Mouse (Mus musculus): ENCODE data around the gene Depdc5. TPM values are rescaled to one million over a fixed set of nuclear protein-coding genes. Genes with fewer than 3 reads are reported as not detected.

The Depdc5 gene
- polyA plus RNA-seq, 1 experiment from 2014 or later, result 6.9 TPM

DNA sequence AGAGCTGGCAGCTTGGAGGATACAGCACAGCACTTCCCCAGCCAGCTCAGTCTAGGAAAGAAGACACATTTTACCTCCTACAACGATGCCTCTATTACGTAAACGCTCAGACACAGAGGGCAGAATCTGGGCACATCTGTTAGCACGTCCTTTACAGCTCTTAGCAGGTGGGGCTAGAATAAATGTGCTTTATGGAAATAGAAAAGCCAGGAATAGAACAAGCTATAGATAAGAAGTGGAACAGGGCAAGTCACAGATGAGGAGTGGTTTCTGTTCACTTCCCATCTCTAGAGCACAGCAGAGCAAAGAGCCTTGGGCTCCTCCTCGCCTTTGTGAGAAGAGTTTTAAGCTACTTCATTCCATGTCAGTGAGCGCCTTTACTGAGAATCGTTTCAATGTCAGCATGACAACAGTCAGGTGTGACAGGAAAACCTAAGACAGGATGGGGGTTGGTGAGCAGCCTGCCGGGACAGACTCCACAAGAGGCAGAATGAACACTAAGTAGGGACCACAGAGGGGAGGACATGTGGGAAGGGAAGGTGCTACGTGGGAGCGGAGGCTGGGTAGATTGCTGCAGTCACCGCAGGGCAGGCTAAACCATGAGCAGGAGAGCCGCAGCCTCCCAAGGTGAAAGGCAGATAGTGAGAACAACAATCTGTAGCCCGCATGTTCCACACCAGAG, 126.6 kb downstream of the Depdc5 start:
- no peak overlapping the region for H3K27ac ChIP-seq (ENCODE audit: low read depth, low read length)
- TF ChIP-seq CTCF (IDR thresholded peaks at IDR 0.05; ENCODE audit: low read depth), result no peak
- no peak overlapping the region for H3K4me3 ChIP-seq (ENCODE audit: low read depth, low read length)
- 0 out of 2 replicates have a peak, but pooled peaks cover 13% of the 10 kb centered on the region for H3K36me3 ChIP-seq (ENCODE audit: control insufficient read depth, insufficient read depth)
- no peak overlapping the region for H3K4me2 ChIP-seq (replicated peaks; ENCODE audit: low read depth)
- ATAC-seq, result no peak
- no peak overlapping the region for H3K9ac ChIP-seq (ENCODE audit: low read depth, low read length)
- no peaks in the 10 kb centered on the region for H3K4me1 ChIP-seq (replicated peaks; ENCODE audit: control insufficient read depth, insufficient read depth, low read length)
- H3K9me3 ChIP-seq (ENCODE audit: control insufficient read depth), result no peaks in the 10 kb centered on the region
- 61% methylated on average over 13 of the region's 13 CpGs for WGBS
- no peaks in the 10 kb centered on the region for H3K27me3 ChIP-seq (replicated peaks; ENCODE audit: control insufficient read depth, insufficient read depth, low read length)

DNA sequence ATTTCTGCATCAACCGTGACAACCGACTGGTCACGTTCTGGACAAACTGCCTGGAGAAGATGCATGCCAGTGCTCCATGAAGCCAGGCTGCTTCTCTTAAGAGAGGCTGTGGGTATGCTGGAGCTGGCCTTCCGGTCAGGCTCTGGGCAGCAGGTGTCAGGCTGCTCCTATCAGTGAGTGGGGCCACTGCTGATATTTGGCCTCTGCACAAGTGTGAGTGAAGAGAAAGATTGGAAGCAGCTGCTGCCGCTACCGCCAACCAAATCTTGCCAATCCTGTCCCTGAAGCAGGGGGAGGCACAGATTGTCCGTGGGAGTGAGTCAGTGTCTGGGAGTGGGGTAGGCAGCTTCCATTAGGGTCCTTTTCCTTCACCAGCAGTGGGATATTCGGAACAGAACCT, 127.7 kb downstream of the Depdc5 start:
- Histone ChIP-seq H3K27me3 (replicated peaks; ENCODE audit: control insufficient read depth, insufficient read depth, low read length) (no peaks in the 10 kb centered on the region), H3K27ac (ENCODE audit: low read depth, low read length) (no peak overlapping the region), H3K9ac (ENCODE audit: low read depth, low read length) (no peak overlapping the region), H3K4me2 (replicated peaks; ENCODE audit: low read depth) (no peak overlapping the region), H3K9me3 (ENCODE audit: control insufficient read depth) (no peaks in the 10 kb centered on the region), H3K36me3 (ENCODE audit: control insufficient read depth, insufficient read depth) (0 out of 2 replicates have a peak, but pooled peaks cover 8% of the 10 kb centered on the region), H3K4me1 (replicated peaks; ENCODE audit: control insufficient read depth, insufficient read depth, low read length) (no peaks in the 10 kb centered on the region), H3K4me3 (ENCODE audit: low read depth, low read length) (no peak overlapping the region)
- WGBS, result 69% methylated on average over 8 of the region's 8 CpGs
- no peak for ATAC-seq
- peak; percentile 43 for TF ChIP-seq CTCF (IDR thresholded peaks at IDR 0.05; ENCODE audit: low read depth)

DNA sequence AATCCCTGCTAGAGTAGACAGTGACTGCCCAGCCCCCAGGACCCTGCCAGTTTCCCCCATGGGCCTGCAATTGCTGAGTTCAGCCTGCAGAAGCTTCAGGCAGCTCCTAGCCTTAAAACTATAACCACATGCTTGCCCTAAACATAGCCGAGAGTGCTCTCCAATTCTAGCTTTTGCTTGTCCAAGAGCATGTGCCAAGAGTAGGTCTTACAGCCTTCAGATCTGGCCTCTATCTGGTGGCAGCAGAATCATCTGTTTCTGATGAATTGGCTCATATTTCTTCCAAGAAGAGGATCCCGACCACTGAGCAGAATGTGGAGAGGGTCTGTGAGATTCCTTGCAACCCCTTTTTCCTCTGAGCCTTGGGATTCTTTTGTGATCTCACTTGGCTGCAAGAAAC, 131.0 kb downstream of the Depdc5 start:
- Histone ChIP-seq H3K27me3 (replicated peaks; ENCODE audit: control insufficient read depth, insufficient read depth, low read length) (no peaks in the 10 kb centered on the region), H3K9ac (ENCODE audit: low read depth, low read length) (no peak overlapping the region), H3K9me3 (ENCODE audit: control insufficient read depth) (no peaks in the 10 kb centered on the region), H3K36me3 (ENCODE audit: control insufficient read depth, insufficient read depth) (no peaks in the 10 kb centered on the region), H3K27ac (ENCODE audit: low read depth, low read length) (no peak overlapping the region), H3K4me2 (replicated peaks; ENCODE audit: low read depth) (no peak overlapping the region), H3K4me1 (replicated peaks; ENCODE audit: control insufficient read depth, insufficient read depth, low read length) (peaks cover 3% of the 10 kb centered on the region; the same call in 1 of the 2 replicates), H3K4me3 (ENCODE audit: low read depth, low read length) (no peak overlapping the region)
- TF ChIP-seq CTCF (IDR thresholded peaks at IDR 0.05; ENCODE audit: low read depth), result no peak
- no peak for ATAC-seq
- 56% methylated on average over 2 of the region's 2 CpGs for WGBS

DNA sequence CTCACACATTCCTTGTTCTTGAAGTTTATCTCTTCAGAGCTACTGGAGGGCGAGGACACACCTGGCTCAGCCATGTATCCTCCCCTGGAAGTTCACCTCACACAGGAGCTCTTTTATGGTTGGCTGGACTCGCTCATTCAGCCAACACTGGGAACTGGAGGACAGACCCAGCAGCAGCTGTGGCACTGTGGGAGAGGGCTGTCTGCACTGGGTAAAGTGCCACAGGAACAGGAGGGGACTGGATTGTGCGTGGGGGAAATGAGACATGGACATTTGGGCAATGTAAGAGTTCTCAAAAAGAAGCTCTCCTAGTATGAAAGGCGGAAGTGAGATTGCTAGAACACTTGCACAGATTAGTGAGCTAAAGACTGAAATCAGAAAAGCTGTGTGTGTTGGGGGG, 132.3 kb downstream of the Depdc5 start:
- no peak overlapping the region for H3K27ac ChIP-seq (ENCODE audit: low read depth, low read length)
- no peak overlapping the region for H3K4me3 ChIP-seq (ENCODE audit: low read depth, low read length)
- H3K9ac ChIP-seq (ENCODE audit: low read depth, low read length), result no peak overlapping the region
- no peaks in the 10 kb centered on the region for H3K36me3 ChIP-seq (ENCODE audit: control insufficient read depth, insufficient read depth)
- TF ChIP-seq CTCF (IDR thresholded peaks at IDR 0.05; ENCODE audit: low read depth), result no peak
- H3K4me2 ChIP-seq (replicated peaks; ENCODE audit: low read depth), result no peak overlapping the region
- 60% methylated on average over 4 of the region's 4 CpGs for WGBS
- H3K4me1 ChIP-seq (replicated peaks; ENCODE audit: control insufficient read depth, insufficient read depth, low read length), result peaks cover 3% of the 10 kb centered on the region; the same call in 1 of the 2 replicates
- no peak for ATAC-seq
- no peaks in the 10 kb centered on the region for H3K9me3 ChIP-seq (ENCODE audit: control insufficient read depth)
- H3K27me3 ChIP-seq (replicated peaks; ENCODE audit: control insufficient read depth, insufficient read depth, low read length), result no peaks in the 10 kb centered on the region

DNA sequence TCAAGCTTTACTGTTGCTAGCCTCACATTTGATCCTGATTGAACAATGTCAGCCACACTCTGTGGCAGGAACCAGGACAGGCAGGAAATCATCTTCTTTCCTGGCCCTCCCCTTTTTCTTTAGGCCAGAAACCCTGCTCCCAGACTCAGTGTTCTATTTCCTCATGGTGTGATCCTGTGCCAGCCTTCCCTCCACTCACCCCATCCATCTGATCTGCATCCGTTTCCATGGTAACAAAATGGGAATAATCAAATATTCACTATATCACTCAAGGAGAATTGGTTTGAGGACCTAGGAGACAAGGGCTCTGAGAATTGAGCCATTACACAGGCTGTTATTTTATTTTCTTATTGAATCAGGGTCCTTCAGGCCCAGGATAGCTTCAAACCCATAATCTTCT, 133.1 kb downstream of the Depdc5 start:
- Histone ChIP-seq H3K9ac (ENCODE audit: low read depth, low read length) (no peak overlapping the region), H3K27ac (ENCODE audit: low read depth, low read length) (no peak overlapping the region), H3K4me2 (replicated peaks; ENCODE audit: low read depth) (no peak overlapping the region), H3K4me3 (ENCODE audit: low read depth, low read length) (no peak overlapping the region), H3K4me1 (replicated peaks; ENCODE audit: control insufficient read depth, insufficient read depth, low read length) (peaks cover 3% of the 10 kb centered on the region; the same call in 1 of the 2 replicates), H3K9me3 (ENCODE audit: control insufficient read depth) (no peaks in the 10 kb centered on the region), H3K36me3 (ENCODE audit: control insufficient read depth, insufficient read depth) (no peaks in the 10 kb centered on the region), H3K27me3 (replicated peaks; ENCODE audit: control insufficient read depth, insufficient read depth, low read length) (no peaks in the 10 kb centered on the region)
- TF ChIP-seq CTCF (IDR thresholded peaks at IDR 0.05; ENCODE audit: low read depth), result no peak
- WGBS, result 91% methylated on average over 1 of the region's 1 CpGs
- ATAC-seq, result no peak

DNA sequence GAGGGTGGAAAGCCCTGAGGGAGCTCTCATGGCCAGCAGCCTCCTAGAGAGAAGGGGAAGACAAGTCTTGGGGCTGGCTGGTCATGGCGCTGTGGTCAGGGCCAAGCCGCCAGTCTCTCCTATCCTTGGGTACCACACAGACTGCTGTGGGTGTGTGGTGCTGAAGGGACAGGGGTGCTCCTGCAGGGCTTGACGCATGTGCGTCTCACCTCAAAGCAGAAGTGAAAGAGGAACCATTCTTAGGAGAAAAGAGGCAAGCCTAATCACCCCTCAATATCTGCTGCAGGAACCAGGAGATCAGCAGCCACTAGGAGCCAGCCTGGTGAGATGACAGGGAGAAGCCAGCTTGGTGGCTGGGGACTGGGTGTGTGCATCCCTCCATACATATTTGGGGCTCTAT, 134.2 kb downstream of the Depdc5 start:
- Histone ChIP-seq H3K4me2 (replicated peaks; ENCODE audit: low read depth) (no peak overlapping the region), H3K9ac (ENCODE audit: low read depth, low read length) (no peak overlapping the region), H3K4me3 (ENCODE audit: low read depth, low read length) (no peak overlapping the region), H3K27ac (ENCODE audit: low read depth, low read length) (no peak overlapping the region), H3K9me3 (ENCODE audit: control insufficient read depth) (no peaks in the 10 kb centered on the region), H3K27me3 (replicated peaks; ENCODE audit: control insufficient read depth, insufficient read depth, low read length) (no peaks in the 10 kb centered on the region), H3K36me3 (ENCODE audit: control insufficient read depth, insufficient read depth) (no peaks in the 10 kb centered on the region), H3K4me1 (replicated peaks; ENCODE audit: control insufficient read depth, insufficient read depth, low read length) (peaks cover 3% of the 10 kb centered on the region; the same call in 1 of the 2 replicates)
- 29% methylated on average over 4 of the region's 4 CpGs for WGBS
- TF ChIP-seq CTCF (IDR thresholded peaks at IDR 0.05; ENCODE audit: low read depth), result no peak
- ATAC-seq, result no peak
